Mouse (Mus musculus) testis, postnatal 14 days (tissue): Measurements from ENCODE around the gene Tpcn1.

Experiments used
- DNase-seq: peaks from one replicate; pipeline ENCODE4 v3.0.0; 2021; ENCODE audit warnings: low spot score

Gene Tpcn1

DNA sequence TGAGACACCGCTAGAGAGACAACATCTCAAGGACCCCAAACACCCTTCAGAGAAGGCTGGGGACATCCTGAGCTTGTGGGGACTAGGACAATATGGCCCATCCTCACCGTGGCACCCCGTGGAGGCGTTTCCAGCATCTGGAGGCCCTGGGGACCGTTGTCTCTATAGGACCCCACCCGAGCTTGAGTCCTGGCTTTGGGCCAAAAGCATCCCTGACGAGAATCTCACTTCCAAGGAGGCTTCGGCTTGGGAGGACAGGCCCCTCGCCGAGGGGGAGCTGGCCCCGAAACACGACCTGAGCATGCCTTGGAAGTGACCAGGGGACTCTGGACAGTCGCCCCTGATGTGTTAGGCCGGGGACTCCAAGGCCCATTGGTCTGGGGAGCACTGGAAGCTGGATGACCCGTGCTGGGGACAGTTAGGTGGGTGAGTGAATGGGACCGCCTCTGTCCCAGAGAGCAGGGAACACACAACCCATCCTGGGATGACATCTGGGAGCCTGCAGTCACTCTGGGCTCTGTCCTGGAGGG is 20.8 kb upstream of the Tpcn1 start:
- DNase-seq, result no peak

DNA sequence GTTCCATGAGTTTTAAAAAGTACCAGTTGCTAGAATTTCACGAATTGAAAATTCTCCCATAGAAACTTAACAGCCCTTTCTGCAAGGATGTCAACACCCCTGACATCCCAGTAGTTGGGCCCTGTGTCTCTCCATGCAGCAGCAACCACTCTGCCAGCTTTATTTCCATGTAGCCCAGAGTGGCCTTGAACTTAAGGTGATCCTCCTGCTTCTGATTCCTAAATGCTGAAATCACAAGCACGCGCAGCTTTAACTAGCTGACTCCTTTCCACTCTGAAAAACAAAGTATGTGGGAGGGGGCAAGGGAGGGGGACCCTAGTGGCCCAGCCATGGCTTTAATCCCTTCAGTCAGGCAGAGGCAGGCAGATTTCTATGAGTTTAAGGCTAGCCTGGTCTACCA is 18.9 kb upstream of the Tpcn1 start:
- DNase-seq, result no peak

DNA sequence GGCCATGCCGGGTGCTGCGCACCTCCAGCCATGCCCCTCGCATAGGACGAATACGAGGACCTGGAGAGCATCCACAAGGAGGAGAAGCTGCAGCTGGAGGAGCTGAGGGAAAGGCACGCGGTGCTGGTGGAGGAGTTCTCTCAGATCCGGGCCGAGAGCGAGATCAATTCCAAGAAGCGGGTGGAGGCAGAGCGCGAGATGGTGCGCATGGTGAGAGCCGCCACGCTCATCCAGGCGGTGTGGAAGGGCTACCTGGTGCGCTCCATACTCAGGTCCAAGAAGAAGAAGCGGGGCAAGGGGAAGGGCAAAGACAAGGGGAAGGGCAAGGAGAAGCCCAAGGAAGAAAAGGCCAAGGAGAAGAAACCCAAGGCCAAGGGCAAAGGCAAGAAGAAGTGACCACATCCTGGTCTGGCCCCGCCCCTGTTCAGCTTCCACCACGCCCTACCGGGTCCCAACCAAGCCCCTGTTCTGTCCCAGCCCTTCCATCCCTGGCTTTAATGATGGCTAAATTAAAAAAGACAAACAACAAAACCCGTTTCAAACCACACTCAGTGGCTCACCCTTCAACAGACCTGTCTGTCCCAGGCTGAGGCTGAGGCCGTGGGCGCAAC is 18.2 kb upstream of the Tpcn1 start:
- no peak for DNase-seq

DNA sequence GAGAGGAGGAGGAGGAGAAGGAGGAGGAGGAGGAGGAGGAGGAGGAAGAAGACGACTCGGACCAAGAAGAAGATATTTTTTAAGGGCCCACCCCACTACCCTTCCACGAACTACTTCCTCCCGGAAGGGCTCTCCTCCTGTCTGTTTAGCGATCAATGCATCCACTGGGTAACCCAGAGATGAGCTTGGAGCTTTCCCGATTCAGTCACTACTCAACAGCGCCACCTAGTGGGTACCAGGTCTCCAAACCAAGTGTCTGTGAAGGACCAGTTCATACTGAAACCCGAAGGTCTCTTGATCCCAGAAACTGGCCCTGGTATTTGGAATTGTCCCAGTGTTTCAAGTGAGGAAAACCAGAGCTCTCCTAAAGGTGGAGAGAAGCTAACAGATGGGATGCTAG is 17.2 kb upstream of the Tpcn1 start:
- peak; percentile 86 for DNase-seq

DNA sequence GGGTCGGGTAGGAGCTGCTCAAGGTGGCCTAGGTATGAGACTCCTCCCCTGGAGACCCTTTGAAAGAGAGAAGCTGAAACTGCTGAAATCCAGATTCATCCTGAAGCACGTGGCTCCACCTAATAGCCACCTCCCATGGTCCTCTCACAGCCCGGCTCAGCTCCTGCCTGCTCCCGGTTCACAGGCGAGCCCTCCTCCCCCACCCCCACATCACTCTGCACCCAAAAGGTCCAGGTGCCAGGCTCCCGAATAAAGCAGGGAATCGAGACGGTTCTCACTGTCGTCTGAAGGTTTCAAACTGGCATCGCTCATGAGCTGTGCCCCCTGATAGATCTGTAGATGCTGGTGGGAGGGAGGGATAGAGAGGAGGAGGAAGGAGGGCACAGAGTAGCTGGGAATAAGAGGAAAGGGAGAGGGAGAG is 16.8 kb upstream of the Tpcn1 start:
- DNase-seq, result no peak

DNA sequence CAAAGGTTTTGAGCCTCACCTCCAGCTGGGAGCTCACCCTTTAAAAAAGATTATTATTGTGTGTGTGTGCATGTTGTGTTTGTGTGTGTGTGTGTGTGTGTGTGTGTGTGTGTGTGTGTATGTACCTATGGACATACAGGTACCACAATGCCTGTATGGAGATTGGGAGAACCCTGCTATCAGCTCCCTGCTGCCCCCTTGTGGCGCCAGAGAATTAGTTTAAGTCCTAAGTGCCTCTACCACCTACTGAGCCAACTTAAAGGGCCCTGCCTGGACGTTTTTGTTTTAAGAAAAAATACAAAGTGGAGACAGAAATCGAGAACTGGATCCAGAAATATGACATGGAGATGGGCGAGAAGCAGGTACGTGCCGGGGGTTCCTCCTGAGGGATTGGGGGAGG is 16.4 kb upstream of the Tpcn1 start:
- DNase-seq, result peak; percentile 66

DNA sequence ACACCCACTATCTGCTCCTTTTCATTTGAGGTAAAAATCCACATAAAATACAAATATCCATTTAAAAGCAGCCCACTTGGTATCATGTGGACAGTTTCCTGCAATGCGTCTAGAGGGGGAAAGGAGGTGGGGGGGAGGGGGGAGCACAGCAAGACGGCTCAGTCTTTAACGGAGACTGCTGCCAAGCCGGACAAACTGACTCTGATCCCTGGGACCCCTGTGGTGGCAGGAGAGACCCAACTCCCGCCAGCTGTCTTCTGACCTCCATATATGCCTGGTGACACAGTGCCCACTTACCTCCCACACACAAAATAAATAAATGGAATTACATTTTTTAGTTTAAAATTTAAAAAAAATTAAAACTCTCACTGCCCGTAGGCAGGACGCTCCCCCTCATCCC is 15.0 kb upstream of the Tpcn1 start:
- DNase-seq, result no peak

DNA sequence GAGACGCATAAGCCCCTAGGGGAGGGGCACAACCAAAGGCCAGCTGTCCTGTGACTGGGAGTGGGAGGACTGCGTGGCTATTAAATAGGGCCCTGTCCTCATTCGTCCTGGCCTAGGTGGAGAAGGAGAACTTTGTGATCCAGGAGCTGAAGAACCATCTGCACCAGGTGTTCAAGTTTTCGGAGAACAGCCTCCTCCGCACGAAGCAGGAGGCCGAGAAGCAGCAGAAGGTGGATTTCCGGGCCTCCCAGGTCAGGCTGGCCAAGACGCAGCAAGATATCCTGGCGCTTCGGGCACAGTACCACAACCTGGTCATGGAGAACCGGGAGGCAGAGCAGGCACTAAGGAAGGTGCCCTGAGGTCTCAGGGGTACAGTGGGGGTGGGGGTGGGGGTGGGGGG is 13.7 kb upstream of the Tpcn1 start:
- no peak for DNase-seq

DNA sequence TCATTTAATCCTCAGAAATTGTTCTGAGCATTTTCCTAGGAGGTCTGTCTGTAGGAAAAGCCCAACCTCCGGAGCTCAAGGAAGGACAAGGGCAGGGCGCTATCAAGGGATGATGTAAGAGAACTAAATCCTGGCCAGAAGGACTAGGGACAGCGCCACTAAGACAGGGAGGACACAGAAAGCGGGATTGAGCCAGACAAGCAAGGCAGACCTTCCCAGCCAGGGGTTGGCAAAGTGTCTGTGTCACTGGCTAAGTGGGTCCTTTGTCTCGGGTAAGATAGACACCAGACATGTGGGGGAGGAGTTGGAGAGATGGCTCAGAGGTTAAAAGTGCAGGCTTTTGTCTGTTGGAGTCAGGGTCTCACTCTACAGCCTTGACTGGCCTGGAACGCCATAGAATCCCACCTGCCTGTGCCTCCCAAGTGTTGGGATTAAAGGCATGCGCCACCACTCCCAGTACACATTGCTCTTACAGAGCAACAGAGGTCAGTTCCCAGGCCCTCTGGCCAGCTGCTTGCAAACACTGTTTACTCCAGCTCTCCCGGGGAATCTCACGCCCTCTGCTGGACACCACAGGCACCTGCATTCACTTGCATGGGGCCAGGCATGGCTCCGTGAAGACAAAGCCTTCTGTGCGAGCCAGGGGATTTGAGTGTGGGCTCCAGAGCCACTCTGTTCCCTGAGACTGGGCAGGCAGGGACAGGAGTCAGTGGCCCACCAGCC is 12.6 kb upstream of the Tpcn1 start:
- peak; percentile 58 for DNase-seq

DNA sequence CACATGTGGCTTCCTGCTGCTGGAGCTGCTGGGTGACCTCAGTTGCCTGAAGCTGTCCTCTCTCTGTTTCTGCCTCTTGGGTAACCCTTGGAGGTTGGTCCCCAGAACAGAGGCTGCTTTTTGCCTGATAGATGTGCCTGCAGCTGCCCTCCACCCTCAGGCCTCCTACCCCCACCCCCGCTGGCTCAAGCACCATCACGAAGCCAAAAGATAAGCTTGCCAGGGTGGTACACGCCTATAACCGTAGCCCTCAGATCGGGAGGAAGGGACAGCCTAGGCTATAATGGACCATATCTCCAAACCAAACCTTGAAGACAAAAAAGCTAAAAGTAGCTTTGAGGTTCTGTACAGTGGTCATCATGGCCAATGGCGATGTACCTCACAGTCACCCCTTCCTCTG is 11.2 kb upstream of the Tpcn1 start:
- no peak for DNase-seq

DNA sequence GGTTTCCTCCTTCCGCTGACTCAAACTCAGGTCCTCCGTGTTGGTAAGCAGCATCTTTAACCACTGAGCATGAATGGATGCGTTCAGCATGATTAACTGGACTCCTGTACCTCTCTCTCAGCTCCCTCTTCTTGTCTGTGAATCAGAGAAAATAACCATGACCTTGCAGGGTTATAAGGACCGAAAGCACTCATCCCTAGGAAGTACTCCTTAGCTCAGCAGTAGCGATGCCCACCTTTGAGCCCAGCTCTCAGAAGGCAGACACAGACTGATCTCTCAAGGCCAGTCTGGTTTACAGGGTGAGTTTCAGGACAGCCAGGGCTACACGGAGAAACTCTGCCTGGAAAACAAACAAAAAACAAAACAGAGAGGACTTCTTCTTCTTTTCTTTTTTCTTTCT is 6.0 kb upstream of the Tpcn1 start:
- DNase-seq, result no peak

DNA sequence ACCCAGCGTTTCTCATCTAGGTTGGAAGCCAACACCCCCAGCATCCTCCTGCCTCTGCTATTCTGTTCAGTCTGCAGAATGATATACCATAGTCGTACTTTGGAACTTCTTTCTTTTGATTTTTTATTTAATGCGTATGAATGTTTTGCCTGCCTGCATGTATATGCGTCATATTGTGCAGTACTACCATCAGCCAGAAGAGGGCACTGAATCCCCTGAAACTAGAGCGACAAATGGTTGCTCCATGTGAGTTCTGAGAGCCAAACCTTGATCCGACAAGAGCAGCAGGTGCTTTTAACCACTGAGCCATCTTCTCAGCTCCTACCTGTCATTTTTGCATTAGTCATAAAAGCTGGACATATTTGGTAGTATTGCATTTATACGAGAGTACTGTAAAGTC is 3.7 kb upstream of the Tpcn1 start:
- DNase-seq, result no peak

DNA sequence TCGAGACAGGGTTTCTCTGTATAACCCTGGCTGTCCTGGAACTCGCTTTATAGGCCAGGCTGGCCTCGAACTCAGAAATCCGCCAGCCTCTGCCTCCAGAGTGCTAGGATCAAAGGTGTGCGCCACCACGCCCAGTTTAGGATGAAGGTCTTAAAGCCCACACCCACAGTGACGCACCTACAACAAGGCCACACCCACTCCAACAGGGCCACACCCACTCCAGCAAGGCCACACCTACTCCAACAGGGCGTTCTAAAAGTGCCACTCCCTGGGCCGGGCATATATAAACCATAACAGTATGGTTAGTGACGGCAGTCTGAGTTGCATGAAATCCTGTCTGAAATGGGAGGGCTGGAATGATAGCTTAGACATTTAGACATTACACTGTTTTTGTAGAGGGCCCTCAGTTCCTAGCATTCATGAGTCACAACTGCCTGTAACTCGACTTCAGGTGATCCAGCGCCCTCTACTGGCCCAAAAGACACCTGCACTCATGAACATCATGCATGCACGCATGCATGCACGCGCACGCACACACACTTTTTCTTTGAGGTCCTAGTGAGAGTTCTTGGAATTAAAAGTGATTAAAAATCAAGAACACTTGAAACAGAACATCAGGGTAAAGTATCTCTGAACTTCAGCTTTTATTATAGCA is 2.0 kb upstream of the Tpcn1 start:
- peak; percentile 68 for DNase-seq

DNA sequence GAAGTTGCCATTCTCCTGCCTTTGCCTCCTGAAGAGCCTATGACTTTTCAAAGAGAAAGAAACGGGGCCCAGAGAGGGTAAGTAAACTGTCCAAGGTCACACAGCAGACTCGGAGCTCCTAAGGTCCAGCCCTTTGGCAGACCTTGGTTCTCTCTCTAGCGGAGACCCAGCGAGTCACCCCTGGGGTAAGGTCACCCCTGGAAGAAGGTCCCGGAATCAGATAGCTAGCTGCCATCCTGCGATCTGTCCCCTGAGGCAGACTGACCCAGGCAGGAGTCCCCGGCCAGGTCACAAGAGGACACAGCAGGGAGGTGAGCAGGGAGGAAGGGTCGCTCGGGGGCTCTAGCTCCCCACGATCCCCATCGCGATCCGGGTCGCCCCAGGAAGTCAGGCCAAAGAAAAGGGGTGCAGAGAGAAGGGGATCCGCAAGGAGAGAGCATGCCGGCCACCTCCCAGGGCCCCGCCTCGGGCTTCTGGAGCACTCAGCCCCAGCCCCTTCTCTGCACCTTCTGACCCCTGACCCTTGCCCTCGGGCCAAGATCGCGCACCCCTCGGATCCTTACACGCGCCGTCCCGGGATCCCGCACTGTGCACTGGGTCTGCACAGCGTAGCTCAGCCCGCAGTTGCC is 419 bp downstream of the Tpcn1 start:
- DNase-seq, result no peak

DNA sequence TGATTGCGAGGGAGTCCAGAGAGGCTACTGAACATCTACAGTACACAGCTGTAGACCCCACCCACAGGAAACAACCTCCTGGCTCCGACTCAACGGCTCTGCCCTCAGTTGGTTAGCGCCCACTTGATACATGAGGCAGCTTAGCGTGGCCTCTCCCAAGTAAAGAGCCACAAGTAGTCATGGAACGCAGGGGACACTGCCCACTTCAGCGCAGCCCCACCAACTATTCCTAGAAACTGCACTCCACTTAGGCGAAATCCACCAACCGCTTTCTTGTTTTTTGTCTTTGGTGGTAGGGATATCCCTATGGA is 902 bp downstream of the Tpcn1 start:
- no peak for DNase-seq

DNA sequence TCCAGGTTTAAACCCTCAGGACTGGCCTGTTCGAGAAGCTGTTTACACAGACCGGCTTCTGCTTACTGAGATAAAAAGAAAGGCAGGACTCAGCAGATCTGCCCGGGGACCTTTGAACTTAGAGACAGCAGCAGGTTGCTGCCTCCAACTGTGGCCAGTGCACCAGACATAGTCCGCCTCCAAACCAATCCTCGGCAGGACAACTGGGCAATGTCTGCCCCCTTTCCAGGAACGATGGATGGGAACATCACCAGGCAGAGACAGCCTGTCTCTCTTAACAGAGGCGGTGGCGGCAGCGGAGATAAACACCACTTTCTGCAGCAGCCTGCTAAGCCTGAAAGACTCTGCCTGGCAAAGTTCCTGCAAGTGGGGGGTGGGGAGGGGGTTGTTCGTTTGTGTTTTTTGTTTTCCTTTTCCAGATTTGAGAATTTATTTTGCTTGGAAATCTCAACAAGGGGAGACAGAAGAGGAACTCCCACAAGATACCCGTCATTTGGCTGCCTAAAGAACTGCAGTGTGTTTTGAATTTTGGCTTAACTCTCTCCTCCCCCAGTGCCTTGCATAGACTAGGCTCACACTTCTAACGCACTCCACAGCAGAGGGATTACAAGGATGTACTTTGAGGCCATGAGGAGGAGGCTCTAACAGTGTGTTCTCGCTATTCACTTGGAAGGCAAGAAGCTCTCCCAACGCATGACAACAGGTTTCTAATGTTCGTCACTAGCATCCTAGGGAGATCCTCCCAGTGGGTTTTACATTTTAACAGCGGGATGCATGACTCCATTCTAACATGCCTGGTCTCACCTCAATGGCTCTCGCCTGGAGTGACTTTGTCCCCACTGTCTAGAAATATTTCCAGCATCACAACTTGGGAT is 1.5 kb downstream of the Tpcn1 start:
- DNase-seq, result no peak

DNA sequence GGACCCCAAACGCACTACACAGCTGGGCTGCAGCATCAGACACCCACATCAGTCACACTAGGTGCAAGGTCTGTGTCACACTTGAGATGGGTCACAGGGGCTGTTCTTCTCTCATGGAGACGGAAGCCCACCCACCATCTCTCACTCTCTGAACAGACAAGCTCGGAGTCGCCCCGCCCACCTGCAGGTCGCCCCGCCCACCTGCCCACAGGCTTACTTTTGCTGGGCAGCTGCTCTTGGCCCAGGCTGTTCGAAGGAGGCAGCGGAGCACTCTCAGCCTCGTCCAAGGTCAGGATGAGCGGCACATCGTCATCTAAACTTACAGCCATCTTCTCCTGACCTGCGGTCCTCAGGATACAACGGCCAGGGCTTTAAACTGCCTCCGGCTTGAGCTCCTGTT is 3.5 kb downstream of the Tpcn1 start:
- DNase-seq, result no peak

DNA sequence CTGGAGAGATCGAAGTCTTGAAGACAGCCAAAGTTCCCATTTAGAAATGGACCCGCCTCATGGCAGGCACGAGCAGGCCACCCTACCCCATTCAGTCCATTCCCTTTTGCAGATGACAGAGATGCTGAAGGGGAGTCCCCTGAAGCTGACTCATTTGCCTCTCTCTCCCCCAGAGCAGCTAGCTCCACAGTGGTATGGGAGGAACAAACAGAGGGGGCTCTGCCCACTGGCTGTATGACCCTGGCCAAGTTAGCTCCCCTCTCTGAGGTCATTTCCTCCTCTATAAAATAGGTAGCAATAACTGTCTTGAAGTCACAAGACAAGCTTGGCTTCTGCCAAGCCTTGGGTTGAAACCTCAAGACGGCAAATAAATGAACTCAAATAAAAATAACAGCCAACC is 5.0 kb downstream of the Tpcn1 start:
- no peak for DNase-seq

DNA sequence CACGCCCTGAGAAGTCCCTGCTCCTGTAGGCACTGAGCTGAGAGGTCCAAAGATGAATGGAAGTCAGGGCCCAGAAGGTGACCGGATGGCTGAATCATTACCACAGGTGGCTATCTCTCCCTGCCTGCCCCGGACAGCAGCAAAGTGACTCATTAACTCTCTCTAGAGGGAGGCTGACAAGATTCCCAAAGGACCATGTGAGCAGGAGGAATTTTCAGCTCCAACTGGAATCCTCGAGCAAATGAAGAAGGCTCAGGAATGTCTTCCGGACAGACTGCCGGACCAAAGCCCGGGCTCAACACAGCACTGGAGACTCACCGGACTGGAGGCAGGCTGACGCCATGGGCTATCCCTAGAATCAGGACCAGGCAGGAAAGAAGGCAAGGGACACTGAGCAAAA is 6.5 kb downstream of the Tpcn1 start:
- DNase-seq, result no peak

DNA sequence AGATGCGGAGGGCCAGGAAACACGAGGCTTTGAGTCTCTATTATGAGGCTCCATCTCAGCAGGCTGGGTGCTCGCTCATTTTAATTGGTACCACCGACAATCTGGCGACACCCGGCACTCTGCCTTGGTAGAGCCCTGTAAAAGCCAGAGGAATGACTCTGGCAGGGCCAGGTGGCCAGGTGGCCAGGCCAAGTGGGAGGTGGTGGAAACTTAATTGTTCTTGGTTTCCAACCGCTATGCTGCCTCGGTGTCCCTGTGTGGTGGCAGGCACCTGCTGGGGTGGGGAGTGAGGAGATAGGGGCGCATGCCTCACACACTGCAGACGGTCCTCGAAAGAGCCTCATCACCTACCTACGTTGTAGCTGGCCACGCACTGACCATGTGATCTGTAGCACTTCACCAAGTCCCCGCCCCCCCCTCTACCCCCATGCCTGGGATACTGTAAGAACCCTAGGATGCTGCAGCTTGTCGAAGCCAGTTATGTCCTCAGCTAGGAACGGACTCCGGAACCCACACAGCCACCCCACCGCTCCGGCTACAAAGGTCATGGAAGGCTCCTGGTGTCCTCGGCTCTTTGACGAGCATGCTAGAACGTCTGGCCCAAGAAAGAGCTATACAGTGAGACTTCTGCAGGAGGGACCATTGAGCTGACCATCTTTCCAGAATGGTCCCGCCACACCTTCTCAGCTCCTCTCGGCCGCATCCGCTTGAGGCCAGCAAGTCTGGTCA is 8.4 kb downstream of the Tpcn1 start:
- DNase-seq, result no peak

DNA sequence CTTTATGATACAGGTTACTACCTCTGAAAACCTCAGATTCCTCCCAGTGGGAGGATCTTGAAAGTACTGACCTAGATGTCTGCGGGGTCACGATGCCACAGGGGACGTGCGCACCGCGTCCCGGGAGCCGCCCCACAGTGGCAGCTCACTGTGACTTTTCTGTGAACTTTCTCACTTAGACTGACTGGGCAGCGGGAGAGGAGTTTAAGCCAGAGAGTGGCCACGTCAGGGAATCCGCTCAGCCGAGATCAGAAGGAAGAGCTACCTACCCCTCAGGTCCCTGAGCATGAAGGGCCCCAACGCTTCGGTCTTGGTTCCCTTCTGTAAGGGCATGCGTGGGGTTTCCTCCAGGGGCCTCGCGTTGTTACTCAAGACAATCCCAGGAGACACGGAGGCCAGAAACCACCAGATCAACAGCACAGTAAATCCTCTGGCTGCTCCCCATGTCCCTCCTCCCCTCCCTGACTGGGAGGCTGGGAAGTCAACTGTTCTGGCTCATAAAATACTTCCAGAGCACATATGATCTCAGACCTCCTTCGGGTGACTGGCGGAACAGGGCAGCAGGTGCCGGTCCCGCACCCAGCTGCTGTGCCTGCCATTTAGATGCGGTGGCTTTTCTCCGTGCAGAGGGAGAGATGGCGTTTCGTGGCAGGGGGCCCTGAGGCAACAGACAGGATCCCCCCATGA is 9.1 kb downstream of the Tpcn1 start:
- DNase-seq, result no peak
